Mouse (Mus musculus) hindbrain, embryonic 12.5 days (tissue): ENCODE results near the gene Hspa1b. TPM values are rescaled to one million over a fixed set of nuclear protein-coding genes. Genes with fewer than 3 reads are reported as not detected.
"Not testable (repeated sequence)": the region's sequence is repeated elsewhere in the genome, so short reads cannot be mapped to it uniquely, and the experiment has no call there.

Experiments
- ATAC-seq: fragments of 200-750 bp; cut with Nextera tagmentation; 2 replicates; pipeline ENCODE4 v1.8.0; 2017; ENCODE audit warnings: moderate TSS enrichment; ENCODE audit not compliant: low FRiP score
- H3K27ac ChIP-seq: fragments of 300-500 bp; sonication (generic); 2 replicates; pipeline ENCODE4 v1.5.1; 2016; ENCODE audit warnings: mild to moderate bottlenecking
- H3K27me3 ChIP-seq: fragments of 300-500 bp; sonication (generic); 2 replicates; pipeline ENCODE4 v1.6.1; 2016; ENCODE audit warnings: mild to moderate bottlenecking
- H3K36me3 ChIP-seq: fragments of 300-500 bp; sonication (generic); 2 replicates; pipeline ENCODE4 v1.6.1; 2016; ENCODE audit warnings: mild to moderate bottlenecking
- H3K4me1 ChIP-seq: fragments of 300-500 bp; sonication (generic); 2 replicates; pipeline ENCODE4 v1.6.1; 2016
- H3K4me2 ChIP-seq: fragments of 300-500 bp; sonication (generic); replicated peaks from 2 replicates; pipeline ENCODE4 v1.6.1; 2016; ENCODE audit warnings: mild to moderate bottlenecking
- H3K4me3 ChIP-seq: fragments of 300-500 bp; sonication (generic); 2 replicates; pipeline ENCODE4 v1.5.1; 2016; ENCODE audit warnings: mild to moderate bottlenecking
- H3K9ac ChIP-seq: fragments of 300-500 bp; sonication (generic); 2 replicates; pipeline ENCODE4 v1.6.1; 2016; ENCODE audit warnings: mild to moderate bottlenecking, moderate library complexity
- H3K9me3 ChIP-seq: fragments of 300-500 bp; sonication (generic); replicated peaks from 2 replicates; pipeline ENCODE4 v1.6.1; 2016; ENCODE audit warnings: mild to moderate bottlenecking
- WGBS: fragments of 180-500 bp; shearing (Covaris S2); methylation state at CpG from one replicate; pipeline ENCODE4 v1.1.7; 2016; 5-methylcytosine and 5-hydroxymethylcytosine counted together
- polyA plus RNA-seq: library from polyadenylated mRNA; unstranded; fragments of >200 nt; fragmentation: Nextera tagmentation; extraction: Ambion mirVana; gene quantifications from 2 replicates; pipeline ENCODE4 v1.2.1, GENCODE M21; 2016

Gene Hspa1b
- polyA plus RNA-seq, 1 experiment from 2014 or later: 0.25 TPM

GRCm38 (mm10) chr17:34959881-34960515 lies 960 bp upstream of the Hspa1b start:
- ATAC-seq: no peak
- H3K27me3 ChIP-seq: peaks cover 54% of the 10 kb centered on the region

GRCm38 (mm10) chr17:34958734-34959129 lies 306 bp downstream of the Hspa1b start:
- peak; percentile 62 for ATAC-seq
- peak overlapping the region; percentile 45 for H3K4me3 ChIP-seq
- H3K27ac ChIP-seq, H3K4me1 ChIP-seq, H3K9ac ChIP-seq, H3K9me3 ChIP-seq, H3K36me3 ChIP-seq: not testable (repeated sequence)
- peak overlapping the region; percentile 77 for H3K4me2 ChIP-seq
- peaks cover 51% of the 10 kb centered on the region for H3K27me3 ChIP-seq
- WGBS: 2% methylated on average over 34 of the region's 47 CpGs

More at GRCm38 (mm10) chr17:34959881-34960515, 960 bp upstream of the Hspa1b start:
- Histone ChIP-seq H3K9ac (no peak overlapping the region), H3K36me3 (no peaks in the 10 kb centered on the region), H3K4me3 (peak overlapping the region; percentile 45), H3K9me3 (no peaks in the 10 kb centered on the region), H3K4me2 (peak overlapping the region; percentile 77), H3K27ac (0 out of 2 replicates have a peak overlapping the region, but pooled peaks have one; percentile 4), H3K4me1 (peaks cover 9% of the 10 kb centered on the region; the same call in 1 of the 2 replicates)
- WGBS: 12% methylated on average over 12 of the region's 12 CpGs

- not testable (repeated sequence) for H3K4me2 ChIP-seq, H3K9ac ChIP-seq, H3K27ac ChIP-seq, H3K36me3 ChIP-seq, H3K9me3 ChIP-seq, H3K4me1 ChIP-seq, H3K4me3 ChIP-seq, ATAC-seq
- WGBS: 27% methylated on average over 27 of the region's 40 CpGs
- peaks cover 44% of the 10 kb centered on the region for H3K27me3 ChIP-seq
Observed at GRCm38 (mm10) chr17:34957966-34958365, 1.1 kb downstream of the Hspa1b start.

DNA sequence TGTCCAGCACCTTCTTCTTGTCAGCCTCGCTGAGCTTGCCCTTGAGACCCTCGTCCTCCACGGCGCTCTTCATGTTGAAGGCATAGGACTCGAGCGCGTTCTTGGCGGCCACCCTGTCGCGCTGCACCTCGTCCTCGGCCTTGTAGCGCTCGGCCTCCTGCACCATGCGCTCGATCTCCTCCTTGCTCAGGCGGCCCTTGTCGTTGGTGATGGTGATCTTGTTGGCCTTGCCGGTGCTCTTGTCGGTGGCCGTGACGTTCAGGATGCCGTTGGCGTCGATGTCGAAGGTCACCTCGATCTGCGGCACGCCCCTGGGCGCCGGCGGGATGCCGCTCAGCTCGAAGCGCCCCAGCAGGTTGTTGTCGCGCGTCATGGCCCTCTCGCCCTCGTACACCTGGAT lies 1.7 kb downstream of the Hspa1b start:
- H3K4me2 ChIP-seq, H3K4me1 ChIP-seq, H3K27ac ChIP-seq, ATAC-seq, H3K4me3 ChIP-seq, H3K9me3 ChIP-seq, H3K36me3 ChIP-seq, H3K9ac ChIP-seq: not testable (repeated sequence)
- 16% methylated on average over 30 of the region's 40 CpGs for WGBS
- H3K27me3 ChIP-seq: peaks cover 38% of the 10 kb centered on the region

GRCm38 (mm10) chr17:34956340-34956739 lies 2.7 kb downstream of the Hspa1b start:
- ATAC-seq: no peak
- peaks cover 9% of the 10 kb centered on the region; the same call in 1 of the 2 replicates for H3K4me1 ChIP-seq
- H3K9me3 ChIP-seq: no peaks in the 10 kb centered on the region
- H3K27ac ChIP-seq: no peak overlapping the region
- H3K4me3 ChIP-seq: no peak overlapping the region
- 62% methylated on average over 1 of the region's 1 CpGs for WGBS
- H3K4me2 ChIP-seq: no peak overlapping the region
- no peaks in the 10 kb centered on the region for H3K36me3 ChIP-seq
- H3K9ac ChIP-seq: no peak overlapping the region
- H3K27me3 ChIP-seq: peaks cover 30% of the 10 kb centered on the region

DNA sequence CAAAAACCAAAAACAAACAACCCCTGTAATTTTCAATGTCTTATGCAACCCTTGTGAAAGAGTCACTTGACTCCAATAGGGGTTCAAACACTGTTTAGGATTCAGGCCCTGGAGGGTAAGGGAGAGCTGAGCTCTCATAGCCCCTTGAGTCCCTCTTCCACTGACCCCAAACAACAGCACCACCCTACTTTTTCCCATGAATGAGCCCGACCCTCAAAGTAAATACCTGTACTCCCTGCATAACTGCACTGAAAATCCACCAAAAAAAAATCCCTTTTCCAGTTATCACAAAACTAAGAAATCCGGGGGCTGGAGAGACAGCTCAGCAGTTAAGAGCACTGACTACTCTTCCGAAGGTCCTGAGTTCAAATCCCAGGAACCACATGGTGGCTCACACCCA lies 3.2 kb downstream of the Hspa1b start:
- 83% methylated on average over 3 of the region's 3 CpGs for WGBS
- Histone ChIP-seq H3K4me2 (no peak overlapping the region), H3K36me3 (peaks cover under 1% of the 10 kb centered on the region; the same call in 1 of the 2 replicates)

DNA sequence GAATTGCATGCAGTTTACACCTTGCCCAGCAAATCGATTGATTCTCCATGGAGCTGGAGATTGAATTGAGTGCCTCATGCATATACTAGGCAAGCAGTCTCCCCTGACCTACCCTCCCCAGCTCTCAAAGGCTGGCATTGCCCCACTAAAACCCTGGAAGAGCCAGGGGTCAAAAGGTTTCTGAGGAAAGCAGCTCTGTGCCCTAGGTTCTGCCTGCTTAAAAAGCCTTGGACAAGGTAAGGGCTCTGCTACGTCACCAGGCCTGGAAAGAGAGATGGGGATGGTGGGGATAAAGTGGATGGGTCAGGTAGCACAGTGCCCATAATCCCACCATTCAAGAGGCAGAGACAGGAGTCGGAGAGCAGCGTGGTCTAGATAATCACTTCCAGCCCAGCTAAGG lies 4.2 kb downstream of the Hspa1b start:
- Histone ChIP-seq H3K4me3 (no peak overlapping the region), H3K9me3 (no peaks in the 10 kb centered on the region), H3K4me1 (peaks cover 17% of the 10 kb centered on the region), H3K27ac (no peak overlapping the region), H3K9ac (no peak overlapping the region), H3K27me3 (peaks cover 20% of the 10 kb centered on the region), H3K4me2 (no peak overlapping the region), H3K36me3 (peaks cover 11% of the 10 kb centered on the region)
- no peak for ATAC-seq
- 70% methylated on average over 4 of the region's 4 CpGs for WGBS

More for the DNA sequence above, 3.2 kb downstream of the Hspa1b start:
- no peaks in the 10 kb centered on the region for H3K9me3 ChIP-seq
- no peak overlapping the region for H3K27ac ChIP-seq
- H3K4me1 ChIP-seq: peaks cover 11% of the 10 kb centered on the region
- ATAC-seq: no peak
- no peak overlapping the region for H3K4me3 ChIP-seq
- H3K27me3 ChIP-seq: peaks cover 26% of the 10 kb centered on the region
- no peak overlapping the region for H3K9ac ChIP-seq

GRCm38 (mm10) chr17:34953904-34954303 lies 5.1 kb downstream of the Hspa1b start:
- Histone ChIP-seq H3K27ac (no peak overlapping the region), H3K4me3 (no peak overlapping the region), H3K27me3 (peaks cover 20% of the 10 kb centered on the region), H3K9ac (no peak overlapping the region), H3K4me2 (no peak overlapping the region), H3K36me3 (peaks cover 17% of the 10 kb centered on the region), H3K4me1 (peaks cover 13% of the 10 kb centered on the region), H3K9me3 (no peaks in the 10 kb centered on the region)
- WGBS: 93% methylated on average over 4 of the region's 4 CpGs
- no peak for ATAC-seq

DNA sequence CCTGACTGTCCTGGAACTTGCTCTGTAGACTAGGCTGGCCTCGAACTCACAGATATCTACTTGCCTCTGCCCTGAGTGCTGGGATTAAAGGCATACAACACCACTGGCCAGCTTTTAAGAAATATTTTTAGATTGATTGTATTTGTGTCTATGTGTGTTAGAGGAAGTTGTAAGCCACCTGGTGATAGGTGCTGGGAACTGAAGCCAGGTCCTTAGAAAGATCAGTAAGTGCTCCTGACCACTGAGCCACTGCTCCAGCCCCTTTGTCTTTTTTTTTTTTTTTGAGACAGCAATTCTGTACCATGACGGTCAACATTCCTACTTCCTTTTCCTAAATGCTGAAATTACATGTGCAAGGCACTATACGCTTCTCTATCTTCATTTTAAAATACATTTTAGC lies 5.8 kb downstream of the Hspa1b start:
- peaks cover 13% of the 10 kb centered on the region for H3K4me1 ChIP-seq
- ATAC-seq: no peak
- H3K4me2 ChIP-seq: no peak overlapping the region
- no peaks in the 10 kb centered on the region for H3K9me3 ChIP-seq
- no peak overlapping the region for H3K27ac ChIP-seq
- H3K9ac ChIP-seq: no peak overlapping the region
- WGBS: 84% methylated on average over 3 of the region's 3 CpGs
- H3K27me3 ChIP-seq: peaks cover 20% of the 10 kb centered on the region
- H3K4me3 ChIP-seq: no peak overlapping the region
- peaks cover 17% of the 10 kb centered on the region for H3K36me3 ChIP-seq

DNA sequence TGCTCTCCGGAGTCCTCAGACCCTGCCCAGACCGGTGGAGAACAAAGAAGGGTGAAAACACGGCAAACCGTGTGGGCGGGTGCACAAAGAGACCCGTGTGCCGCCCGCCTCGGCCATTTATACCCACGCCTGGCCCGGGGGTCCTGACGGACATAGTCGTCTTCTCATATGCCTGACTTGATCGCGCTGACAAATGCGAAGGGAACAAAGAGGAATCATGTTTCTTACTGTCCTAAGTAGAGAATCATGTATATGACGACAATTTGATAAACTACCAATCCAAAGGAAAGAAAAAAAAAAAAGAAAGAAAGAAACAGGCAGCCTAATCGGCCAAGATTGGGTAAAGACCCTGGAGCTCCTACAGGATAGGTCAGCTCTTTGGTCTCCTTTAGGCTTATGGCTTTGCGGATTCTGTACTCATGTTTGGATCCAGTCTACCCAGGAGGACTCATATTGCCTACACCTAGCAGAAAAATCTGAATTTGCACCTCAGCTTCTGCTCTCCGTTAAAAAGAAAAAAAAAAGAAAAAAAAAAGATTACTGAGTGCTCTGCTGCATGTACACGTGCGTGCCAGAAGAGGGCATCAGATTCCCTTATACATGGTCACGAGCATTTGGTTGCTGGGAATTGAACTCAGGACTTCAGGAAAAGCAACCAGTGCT lies 6.5 kb downstream of the Hspa1b start:
- Histone ChIP-seq H3K36me3 (peaks cover 17% of the 10 kb centered on the region), H3K9ac (peak overlapping the region; percentile 95), H3K27ac (peak overlapping the region; percentile 91), H3K4me1 (peaks cover 13% of the 10 kb centered on the region), H3K9me3 (no peaks in the 10 kb centered on the region), H3K4me3 (peak overlapping the region; percentile 82), H3K4me2 (peak overlapping the region; percentile 95), H3K27me3 (peaks cover 20% of the 10 kb centered on the region)
- ATAC-seq: peak; percentile 82
- 0% methylated on average over 23 of the region's 23 CpGs for WGBS

- Histone ChIP-seq H3K27ac (peak overlapping the region; percentile 91), H3K27me3 (peaks cover 17% of the 10 kb centered on the region), H3K4me2 (peak overlapping the region; percentile 95), H3K4me1 (peaks cover 13% of the 10 kb centered on the region), H3K36me3 (peaks cover 17% of the 10 kb centered on the region), H3K4me3 (peak overlapping the region; percentile 82), H3K9me3 (no peaks in the 10 kb centered on the region), H3K9ac (peak overlapping the region; percentile 95)
- under 1% methylated on average over 29 of the region's 29 CpGs for WGBS
- ATAC-seq: no peak; the same call in none of the 2 replicates
Observed at GRCm38 (mm10) chr17:34951636-34952377, 7.2 kb downstream of the Hspa1b start.
